Mouse (Mus musculus) thymus, adult 2 months (tissue): Measurements from ENCODE around the gene Hist1h2bc. TPM values are rescaled to one million over a fixed set of nuclear protein-coding genes. Genes with fewer than 3 reads are reported as not detected.
"Not testable (repeated sequence)": the region's sequence is repeated elsewhere in the genome, so short reads cannot be mapped to it uniquely, and the experiment has no call there.

Source experiments
- DNase-seq: peaks from one replicate; pipeline ENCODE4 v3.0.0; 2021
- H3K27ac ChIP-seq: fragments of 200-500 bp; 2 replicates; pipeline ENCODE4 v1.5.1; 2012; ENCODE audit warnings: low read length, control low read depth; ENCODE audit not compliant: control insufficient read depth, insufficient read depth
- H3K27me3 ChIP-seq: fragments of 200-500 bp; 2 replicates; pipeline ENCODE4 v1.6.1; 2012; ENCODE audit warnings: mild to moderate bottlenecking, low read length, moderate library complexity, mixed read lengths; ENCODE audit not compliant: control insufficient read depth, insufficient read depth
- H3K36me3 ChIP-seq: fragments of 200-500 bp; 2 replicates; pipeline ENCODE4 v1.6.1; 2012; ENCODE audit warnings: mild to moderate bottlenecking, low read length, moderate library complexity; ENCODE audit not compliant: control insufficient read depth, insufficient read depth
- H3K4me1 ChIP-seq: fragments of 200-500 bp; replicated peaks from 2 replicates; pipeline ENCODE4 v1.6.1; 2012; ENCODE audit warnings: low read length; ENCODE audit not compliant: control insufficient read depth, insufficient read depth
- H3K4me3 ChIP-seq: fragments of 200-500 bp; 2 replicates; pipeline ENCODE4 v1.5.1; 2012; ENCODE audit warnings: mild to moderate bottlenecking, low read length, control low read depth, moderate library complexity; ENCODE audit not compliant: control insufficient read depth, insufficient read depth
- CTCF ChIP-seq: fragments of 200-500 bp; IDR thresholded peaks from 2 replicates; pipeline ENCODE4 v1.5.1; 2012; ENCODE audit warnings: mild to moderate bottlenecking, control low read depth, low read length, moderate library complexity, borderline replicate concordance; ENCODE audit not compliant: control insufficient read depth, poor library complexity, insufficient read depth; ENCODE audit errors: extremely low read depth
- POLR2A ChIP-seq: fragments of 200-500 bp; IDR thresholded peaks from 2 replicates; pipeline ENCODE4 v1.6.1; 2012; ENCODE audit warnings: mild to moderate bottlenecking, low read length, control low read depth, moderate library complexity; ENCODE audit not compliant: control insufficient read depth, poor library complexity, insufficient read depth; ENCODE audit errors: extremely low read depth
- WGBS: fragments of 180-500 bp; shearing (Covaris S2); methylation state at CpG from one replicate; pipeline ENCODE4 v1.1.7; 2018; 5-methylcytosine and 5-hydroxymethylcytosine counted together
- polyA plus RNA-seq: library from polyadenylated mRNA; depleted of rRNA; stranded (reverse); fragments of >200 nt; gene quantifications from 2 replicates; pipeline ENCODE4 v1.2.3, GENCODE M21; 2012; rRNA removed

Hist1h2bc gene
- polyA plus RNA-seq, result 153 and 154 TPM in 2 replicates

DNA sequence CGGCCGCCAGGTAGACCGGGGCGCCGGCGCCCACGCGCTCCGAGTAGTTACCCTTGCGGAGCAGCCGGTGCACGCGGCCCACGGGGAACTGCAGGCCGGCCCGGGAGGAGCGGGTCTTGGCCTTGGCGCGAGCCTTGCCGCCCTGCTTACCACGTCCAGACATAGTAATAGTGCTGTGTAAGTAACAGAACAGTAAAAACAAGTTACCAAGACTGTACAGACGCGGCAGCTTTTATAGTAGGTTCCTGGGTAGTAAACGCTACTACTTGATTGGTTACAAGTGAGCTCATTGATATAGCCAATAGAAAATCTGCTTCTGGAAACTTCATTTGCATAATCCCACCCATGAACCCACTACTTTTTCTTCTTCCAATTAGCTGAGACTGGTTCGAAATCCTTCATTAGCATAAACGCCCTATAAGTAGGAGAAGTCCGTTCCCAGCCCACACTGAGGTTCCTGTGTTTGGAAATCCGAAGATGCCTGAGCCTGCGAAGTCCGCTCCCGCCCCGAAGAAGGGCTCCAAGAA lies at the start of gene Hist1h2bc, which contains the start of gene Hist1h2ac:
Gene Hist1h2bc (plus strand): TSS at position 445 of the 527 bp plus-strand sequence.
Gene Hist1h2ac (minus strand): TSS at position 194 of the 527 bp plus-strand sequence.
- Histone ChIP-seq H3K27me3 (no peaks in the 10 kb centered on the region), H3K4me3 (peak within 1 kb of the TSS; percentile 75), H3K27ac (peak within 1 kb of the TSS; percentile 100), H3K36me3 (no peaks in the 10 kb centered on the region), H3K4me1 (peaks cover 3% of the 10 kb centered on the region; the same call in 1 of the 2 replicates)
- TF ChIP-seq POLR2A (no peak), CTCF (peak; percentile 29; the same call in 1 of the 2 replicates)
- peak; percentile 78 for DNase-seq
- WGBS, result under 1% methylated on average over 29 of the region's 32 CpGs

GRCm38 (mm10) chr13:23659636-23660366 lies 24.2 kb upstream of the Hist1h2bc start:
- 75% methylated on average over 6 of the region's 6 CpGs for WGBS
- DNase-seq, result no peak
- no peak for TF ChIP-seq CTCF
- TF ChIP-seq POLR2A, result no peak
- no peaks in the 10 kb centered on the region for H3K36me3 ChIP-seq
- no peaks in the 10 kb centered on the region for H3K4me1 ChIP-seq
- no peaks in the 10 kb centered on the region for H3K27me3 ChIP-seq
- H3K27ac ChIP-seq, result no peak overlapping the region
- no peak overlapping the region for H3K4me3 ChIP-seq

- 68% methylated on average over 3 of the region's 3 CpGs for whole genome bisulfite sequencing
- Histone ChIP-seq H3K27me3 (no peaks in the 10 kb centered on the region), H3K36me3 (no peaks in the 10 kb centered on the region), H3K4me1 (no peaks in the 10 kb centered on the region), H3K4me3 (no peak overlapping the region), H3K27ac (no peak overlapping the region)
- TF ChIP-seq CTCF (no peak), POLR2A (no peak)
- DNase-seq, result no peak
Observed at GRCm38 (mm10) chr13:23662536-23662935, 21.5 kb upstream of the Hist1h2bc start.

DNA sequence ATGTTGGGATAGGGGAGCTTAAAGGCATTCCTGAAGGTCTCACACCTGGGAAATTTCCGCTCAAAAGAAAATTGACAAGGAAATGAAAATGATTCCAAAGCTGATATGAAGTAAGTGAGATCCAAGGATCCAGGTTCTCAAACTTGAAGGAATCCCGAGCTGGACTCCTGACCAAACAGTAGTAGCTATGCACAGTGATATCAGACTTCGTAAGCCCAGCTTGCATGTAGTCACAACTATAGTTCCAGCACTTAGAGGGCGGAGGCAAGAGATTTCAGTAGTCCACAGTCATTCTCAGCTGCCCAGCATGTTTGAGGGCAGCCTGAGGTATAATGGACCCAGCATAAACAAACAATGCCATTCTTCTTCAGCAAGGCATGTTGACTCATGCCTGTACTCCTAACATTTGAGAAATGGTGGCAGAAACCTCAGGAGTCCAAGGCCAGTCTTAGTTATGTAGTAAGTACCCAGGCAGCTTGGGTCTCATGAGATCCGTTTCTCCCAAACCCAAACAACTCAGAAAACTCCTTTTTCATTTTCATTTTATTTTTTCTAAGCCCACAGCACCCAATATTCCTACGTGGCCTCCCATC lies 1.9 kb upstream of the Hist1h2bc start:
- H3K4me1 ChIP-seq, result peaks cover 3% of the 10 kb centered on the region; the same call in 1 of the 2 replicates
- H3K27ac ChIP-seq, result no peak overlapping the region
- TF ChIP-seq POLR2A (no peak), CTCF (no peak)
- no peaks in the 10 kb centered on the region for H3K27me3 ChIP-seq
- no peaks in the 10 kb centered on the region for H3K36me3 ChIP-seq
- WGBS, result 93% methylated on average over 6 of the region's 6 CpGs
- no peak overlapping the region for H3K4me3 ChIP-seq
- no peak for DNase-seq

DNA sequence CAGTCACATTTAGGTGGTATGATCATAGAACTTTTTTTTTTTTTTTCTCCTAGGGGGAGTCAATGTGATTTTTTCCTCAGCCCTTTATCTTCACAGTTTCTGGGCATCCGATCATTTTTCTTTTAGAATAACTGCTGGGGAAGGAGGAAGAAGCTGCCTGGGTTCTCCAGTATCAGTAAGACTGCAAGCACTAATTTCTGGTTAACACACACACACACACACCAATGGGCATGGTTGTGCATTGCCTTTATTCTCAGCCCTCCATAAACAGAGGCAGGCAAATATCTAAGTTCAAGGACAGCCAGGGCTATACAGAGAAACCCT lies 1.4 kb upstream of the Hist1h2bc start:
- 84% methylated on average over 1 of the region's 1 CpGs for WGBS

GRCm38 (mm10) chr13:23682947-23683754 lies 848 bp upstream of the Hist1h2bc start:
- H3K27ac ChIP-seq, result peak overlapping the region; percentile 81
- WGBS, result 19% methylated on average over 16 of the region's 30 CpGs
- H3K4me3 ChIP-seq, result peak overlapping the region; percentile 43
- H3K36me3 ChIP-seq, H3K4me1 ChIP-seq, DNase-seq, H3K27me3 ChIP-seq: not testable (repeated sequence)

More for the DNA sequence above, 1.4 kb upstream of the Hist1h2bc start:
- H3K36me3 ChIP-seq, result no peaks in the 10 kb centered on the region
- H3K27me3 ChIP-seq, result no peaks in the 10 kb centered on the region
- H3K4me3 ChIP-seq, result no peak overlapping the region
- H3K27ac ChIP-seq, result peak overlapping the region; percentile 49; the same call in 1 of the 2 replicates
- peaks cover 3% of the 10 kb centered on the region; the same call in 1 of the 2 replicates for H3K4me1 ChIP-seq
- DNase-seq, result no peak
- TF ChIP-seq CTCF (no peak), POLR2A (no peak)
